Mouse (Mus musculus): ENCODE data around the gene Golga3. TPM values are rescaled to one million over a fixed set of nuclear protein-coding genes. Genes with fewer than 3 reads are reported as not detected.

Gene Golga3
- polyA plus RNA-seq, 1 experiment: 24.7 TPM

DNA sequence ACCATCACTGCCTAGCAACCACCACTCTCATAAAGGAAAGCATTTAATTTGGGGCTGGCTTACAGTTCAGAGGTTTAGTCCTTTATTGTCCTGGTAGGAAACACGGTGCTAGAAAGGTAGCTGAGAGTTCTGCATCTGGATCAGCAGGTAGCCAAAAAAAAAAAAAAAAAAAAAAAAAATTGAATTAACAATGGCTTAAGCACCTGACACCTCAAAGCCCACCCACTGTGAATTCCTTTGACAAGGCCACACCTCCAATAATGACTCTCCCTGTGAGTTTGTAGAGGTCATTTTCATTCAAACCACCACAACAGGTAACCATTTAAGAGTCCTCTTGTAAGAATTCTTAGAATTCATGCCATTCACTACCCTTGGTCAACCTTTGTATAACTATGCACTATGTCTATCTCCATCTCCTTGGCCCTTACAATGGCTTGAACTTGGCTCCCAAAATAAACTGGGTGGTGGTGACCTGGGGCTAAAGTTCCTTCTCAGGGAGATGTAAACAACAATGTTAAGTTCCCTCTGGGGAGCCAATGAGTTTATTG, 50.9 kb downstream of the Golga3 start:
- TF ChIP-seq CTCF (IDR thresholded peaks at IDR 0.05; ENCODE audit: low read depth, low read length) (no peak), POLR2A (IDR thresholded peaks at IDR 0.05; ENCODE audit: borderline replicate concordance, low read depth, low read length) (no peak)
- H3K4me1 ChIP-seq (ENCODE audit: control insufficient read depth, insufficient read depth, low read length): no peaks in the 10 kb centered on the region
- H3K4me3 ChIP-seq (ENCODE audit: insufficient read depth, low read length): no peak overlapping the region
- no peak overlapping the region for H3K27ac ChIP-seq (ENCODE audit: insufficient read depth, low read depth, low read length)

DNA sequence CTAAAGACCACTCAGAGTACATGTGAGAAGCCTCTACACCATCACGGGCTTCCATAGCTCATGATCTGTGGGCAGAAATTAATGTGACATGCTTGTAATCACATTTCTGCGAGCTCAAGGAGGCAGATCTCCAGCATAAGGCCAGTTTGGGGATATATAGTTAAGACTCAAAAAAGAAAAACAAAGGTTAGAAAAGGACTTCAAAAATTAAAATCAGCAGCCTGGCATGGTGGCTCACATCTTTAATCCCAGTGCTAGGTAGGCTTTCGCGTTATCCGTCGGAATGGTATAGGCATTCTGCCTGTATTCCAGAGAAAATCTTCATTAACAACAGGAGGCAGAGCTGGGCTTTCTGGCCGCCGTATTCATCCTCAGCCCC, 53.9 kb downstream of the Golga3 start:
- Histone ChIP-seq H3K4me3 (ENCODE audit: insufficient read depth, low read length) (peak overlapping the region; percentile 71), H3K4me1 (ENCODE audit: control insufficient read depth, insufficient read depth, low read length) (peaks cover 4% of the 10 kb centered on the region), H3K27ac (ENCODE audit: insufficient read depth, low read depth, low read length) (peak overlapping the region; percentile 56)
- TF ChIP-seq CTCF (IDR thresholded peaks at IDR 0.05; ENCODE audit: low read depth, low read length) (no peak), POLR2A (IDR thresholded peaks at IDR 0.05; ENCODE audit: borderline replicate concordance, low read depth, low read length) (no peak)

DNA sequence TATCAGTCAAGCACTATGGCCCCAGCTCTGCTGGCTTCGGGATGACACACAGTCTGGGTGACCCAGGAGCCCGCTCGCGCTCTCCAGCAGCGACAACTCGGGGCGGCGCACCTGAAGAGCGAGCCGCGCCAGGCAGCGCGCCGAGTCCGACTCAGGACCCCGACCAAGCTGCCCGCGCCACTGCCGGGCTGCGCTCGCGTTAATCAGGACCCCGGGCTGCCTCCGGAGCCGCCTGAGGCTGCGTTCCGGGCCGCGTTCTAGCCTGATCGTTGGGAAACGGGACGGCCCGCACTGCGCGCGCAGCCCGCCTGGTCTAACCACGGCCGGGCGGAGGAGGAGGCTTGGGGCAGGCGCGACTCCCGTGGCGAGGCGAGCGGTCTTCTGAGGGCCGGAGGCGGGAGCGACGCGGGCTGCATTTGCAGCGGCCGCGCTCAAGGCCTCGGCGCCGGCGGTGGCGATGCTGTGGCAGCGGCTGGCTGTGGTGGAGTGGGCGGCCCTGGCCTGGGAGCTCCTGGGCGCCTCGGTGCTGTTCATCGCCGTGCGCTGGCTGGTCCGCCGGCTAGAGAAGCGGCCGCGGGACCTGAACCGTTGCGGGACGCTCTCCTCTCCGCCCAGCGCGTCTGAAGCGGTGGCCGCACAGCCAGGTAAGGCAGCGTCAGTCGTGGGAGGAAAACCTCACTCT, 54.4 kb downstream of the Golga3 start, which contains the start of gene Ankle2:
TSS of gene Ankle2 (plus strand) at position 225 of the 682 bp plus-strand sequence.
- H3K4me1 ChIP-seq (ENCODE audit: control insufficient read depth, insufficient read depth, low read length): peaks cover 4% of the 10 kb centered on the region
- TF ChIP-seq POLR2A (IDR thresholded peaks at IDR 0.05; ENCODE audit: borderline replicate concordance, low read depth, low read length) (no peak; the same call in 1 of the 2 replicates), CTCF (IDR thresholded peaks at IDR 0.05; ENCODE audit: low read depth, low read length) (no peak)
- H3K27ac ChIP-seq (ENCODE audit: insufficient read depth, low read depth, low read length): peak within 1 kb of the TSS; percentile 84
- peak within 1 kb of the TSS; percentile 71 for H3K4me3 ChIP-seq (ENCODE audit: insufficient read depth, low read length)

DNA sequence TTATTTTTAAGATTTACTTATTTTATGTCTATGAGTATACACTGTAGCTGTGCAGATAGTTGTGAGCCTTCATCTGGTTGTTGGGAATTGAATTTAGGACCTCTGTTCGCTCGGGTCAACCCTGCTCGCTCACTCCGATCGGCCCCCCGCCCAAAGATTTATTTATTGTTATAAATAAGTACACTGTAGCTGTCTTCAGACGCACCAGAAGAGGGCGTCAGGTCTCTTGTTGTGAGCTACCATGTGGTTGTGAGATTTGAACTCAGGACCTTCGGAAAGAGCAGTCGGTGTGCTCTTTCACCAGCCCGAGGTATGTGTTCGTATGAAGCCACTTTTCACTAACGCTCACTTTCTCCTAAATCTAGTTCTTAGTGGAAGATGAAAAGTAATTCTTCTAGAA, 55.1 kb downstream of the Golga3 start:
- peaks cover 4% of the 10 kb centered on the region for H3K4me1 ChIP-seq (ENCODE audit: control insufficient read depth, insufficient read depth, low read length)
- peak overlapping the region; percentile 84; the same call in 1 of the 2 replicates for H3K27ac ChIP-seq (ENCODE audit: insufficient read depth, low read depth, low read length)
- TF ChIP-seq POLR2A (IDR thresholded peaks at IDR 0.05; ENCODE audit: borderline replicate concordance, low read depth, low read length) (no peak), CTCF (IDR thresholded peaks at IDR 0.05; ENCODE audit: low read depth, low read length) (0 out of 2 replicates have a peak, but pooled peaks have one; percentile 28)
- peak overlapping the region; percentile 71 for H3K4me3 ChIP-seq (ENCODE audit: insufficient read depth, low read length)

DNA sequence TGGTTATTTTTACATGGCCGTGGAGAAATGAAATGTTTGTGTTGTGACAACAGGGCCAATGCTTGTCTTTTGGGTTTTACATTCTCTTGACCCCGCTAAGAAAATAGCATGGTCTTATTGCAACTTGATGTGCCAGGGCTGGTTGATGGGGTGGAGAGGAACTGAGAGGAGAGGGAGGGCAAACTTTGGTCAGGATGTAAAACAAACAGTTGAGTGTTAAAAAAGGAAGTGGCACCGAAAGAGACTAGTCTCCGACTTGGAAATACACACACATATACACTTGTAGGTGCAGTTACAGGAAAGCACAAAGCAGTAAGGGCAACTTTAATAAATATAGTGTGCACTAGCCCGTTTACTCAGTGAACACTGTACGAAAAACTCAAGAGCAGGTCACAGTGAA, 55.8 kb downstream of the Golga3 start:
- peak overlapping the region; percentile 71 for H3K4me3 ChIP-seq (ENCODE audit: insufficient read depth, low read length)
- TF ChIP-seq CTCF (IDR thresholded peaks at IDR 0.05; ENCODE audit: low read depth, low read length): no peak
- peaks cover 4% of the 10 kb centered on the region for H3K4me1 ChIP-seq (ENCODE audit: control insufficient read depth, insufficient read depth, low read length)
- peak overlapping the region; percentile 51 for H3K27ac ChIP-seq (ENCODE audit: insufficient read depth, low read depth, low read length)

DNA sequence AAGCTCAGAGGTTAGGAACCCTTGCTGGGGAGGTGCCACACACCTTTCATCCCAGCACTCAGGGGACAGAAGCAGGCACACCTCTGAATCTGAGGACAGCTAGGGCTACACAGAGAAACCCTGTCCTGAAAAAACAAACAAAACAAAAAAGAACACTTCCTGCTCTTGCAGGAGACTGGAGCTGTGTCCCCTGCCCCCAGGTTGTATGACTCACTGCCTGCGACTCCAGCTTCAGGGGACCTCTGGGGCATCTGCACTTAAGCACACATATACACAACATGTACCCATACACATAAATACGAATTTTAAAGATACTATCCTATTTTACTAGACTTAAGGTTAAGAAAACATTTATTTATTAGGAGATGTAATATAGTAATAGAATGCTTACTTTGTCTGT, 67.6 kb downstream of the Golga3 start:
- H3K27ac ChIP-seq (ENCODE audit: insufficient read depth, low read depth, low read length): no peak overlapping the region
- H3K4me3 ChIP-seq (ENCODE audit: insufficient read depth, low read length): no peak overlapping the region
- H3K4me1 ChIP-seq (ENCODE audit: control insufficient read depth, insufficient read depth, low read length): peaks cover 3% of the 10 kb centered on the region
- no peak for TF ChIP-seq POLR2A (IDR thresholded peaks at IDR 0.05; ENCODE audit: borderline replicate concordance, low read depth, low read length)
- TF ChIP-seq CTCF (IDR thresholded peaks at IDR 0.05; ENCODE audit: low read depth, low read length): no peak

DNA sequence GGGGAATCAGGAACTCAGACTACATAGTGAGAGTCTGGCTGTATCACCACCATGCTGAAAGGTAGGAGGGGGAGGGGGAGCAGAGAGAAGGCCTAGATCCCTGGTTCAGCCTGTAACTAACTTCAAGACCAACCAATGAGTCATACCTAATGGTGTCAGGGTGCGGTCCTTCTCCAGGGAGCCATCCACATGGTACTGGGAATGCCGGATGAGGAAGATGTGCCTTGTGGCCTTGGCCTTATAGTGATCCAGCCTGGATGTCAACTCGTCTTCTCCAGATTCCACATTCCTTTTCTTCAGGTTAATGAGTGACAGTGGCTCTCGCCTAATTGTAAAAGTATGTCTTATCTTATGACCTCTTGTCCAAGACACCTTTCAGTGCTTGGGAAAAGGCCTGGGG, 90.4 kb downstream of the Golga3 start:
- H3K27ac ChIP-seq (ENCODE audit: insufficient read depth, low read depth, low read length): no peak overlapping the region

DNA sequence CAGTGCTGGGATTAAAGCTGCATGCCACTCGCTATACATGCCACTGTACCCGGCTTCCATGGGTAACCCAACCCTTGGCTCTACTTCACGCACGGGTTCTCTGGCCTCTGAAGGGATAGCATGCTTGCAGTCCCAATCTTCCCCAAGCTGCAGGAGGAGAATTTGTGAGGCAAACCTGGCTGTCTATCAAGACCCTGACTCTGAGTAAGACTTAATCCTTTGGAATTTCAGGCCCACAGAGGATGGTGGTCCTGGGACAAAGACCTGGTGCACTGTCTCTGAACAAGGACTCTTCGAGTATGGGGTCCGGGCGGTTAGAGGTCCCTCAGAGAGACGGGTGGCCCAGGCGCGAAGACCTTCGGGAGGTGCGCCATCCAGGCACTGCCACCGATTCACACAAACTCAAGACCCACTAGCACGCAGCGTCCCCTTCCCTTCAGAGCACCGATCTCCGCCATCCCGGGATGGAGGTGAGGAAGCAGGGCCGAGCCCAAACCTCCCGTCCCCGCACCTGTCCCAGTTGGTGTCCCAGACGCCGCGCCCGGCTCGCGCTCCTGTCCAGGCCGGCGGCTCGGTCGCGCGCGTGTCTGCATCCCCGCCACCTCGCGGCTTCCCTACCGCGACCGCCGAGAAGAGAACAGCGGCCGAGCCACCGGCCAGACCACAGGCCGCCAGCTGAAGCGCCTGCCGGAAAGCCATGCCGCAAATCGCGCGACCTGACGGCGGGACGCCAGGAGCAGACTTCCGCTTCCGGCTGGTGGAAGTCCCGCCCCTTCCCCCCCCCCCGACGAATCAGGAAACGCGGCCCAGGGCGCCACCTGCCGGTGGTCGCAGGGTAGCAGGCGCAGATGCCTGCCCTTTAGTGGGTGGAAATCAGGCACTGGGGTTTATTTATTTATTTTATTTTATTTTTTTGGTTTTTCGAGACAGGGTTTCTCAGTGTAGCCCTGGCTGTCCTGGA, 92.9 kb downstream of the Golga3 start, which contains the start of gene Pgam5:
TSS of gene Pgam5 (minus strand) at position 773 of the 961 bp plus-strand sequence.
- Histone ChIP-seq H3K27ac (ENCODE audit: insufficient read depth, low read depth, low read length) (0 out of 2 replicates have a peak within 1 kb of the TSS, but pooled peaks have one; percentile 0), H3K4me1 (ENCODE audit: control insufficient read depth, insufficient read depth, low read length) (peaks cover 7% of the 10 kb centered on the region), H3K4me3 (ENCODE audit: insufficient read depth, low read length) (peak within 1 kb of the TSS; percentile 77)
- TF ChIP-seq CTCF (IDR thresholded peaks at IDR 0.05; ENCODE audit: low read depth, low read length) (0 out of 2 replicates have a peak, but pooled peaks have one; percentile 34), POLR2A (IDR thresholded peaks at IDR 0.05; ENCODE audit: borderline replicate concordance, low read depth, low read length) (no peak)

More for the DNA sequence above, 90.4 kb downstream of the Golga3 start:
- TF ChIP-seq POLR2A (IDR thresholded peaks at IDR 0.05; ENCODE audit: borderline replicate concordance, low read depth, low read length) (no peak), CTCF (IDR thresholded peaks at IDR 0.05; ENCODE audit: low read depth, low read length) (no peak)
- H3K4me3 ChIP-seq (ENCODE audit: insufficient read depth, low read length): no peak overlapping the region
- peaks cover 7% of the 10 kb centered on the region for H3K4me1 ChIP-seq (ENCODE audit: control insufficient read depth, insufficient read depth, low read length)

DNA sequence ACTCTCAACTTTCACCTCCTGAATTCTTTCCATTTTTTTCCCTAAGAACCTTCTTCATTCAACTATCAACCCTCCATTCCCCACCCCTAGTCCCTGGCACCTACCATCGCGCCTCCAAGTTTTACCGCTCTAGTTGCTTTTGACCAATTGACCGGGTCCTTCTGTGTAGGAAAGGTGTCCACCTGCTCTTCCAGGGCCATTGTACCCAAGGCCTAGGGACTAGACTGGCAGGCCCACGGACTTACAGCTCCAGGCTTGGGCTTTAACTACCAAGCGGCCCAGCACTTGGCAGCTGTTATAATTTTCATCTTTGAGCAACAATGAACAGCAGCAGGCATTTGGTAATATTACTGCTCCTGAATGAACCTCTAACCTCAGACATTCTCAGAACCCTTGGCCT, 93.7 kb downstream of the Golga3 start:
- no peak for TF ChIP-seq CTCF (IDR thresholded peaks at IDR 0.05; ENCODE audit: low read depth, low read length)
- TF ChIP-seq POLR2A (IDR thresholded peaks at IDR 0.05; ENCODE audit: borderline replicate concordance, low read depth, low read length): no peak
- Histone ChIP-seq H3K4me1 (ENCODE audit: control insufficient read depth, insufficient read depth, low read length) (peaks cover 7% of the 10 kb centered on the region), H3K27ac (ENCODE audit: insufficient read depth, low read depth, low read length) (no peak overlapping the region), H3K4me3 (ENCODE audit: insufficient read depth, low read length) (no peak overlapping the region)
